Mouse (Mus musculus) stomach, postnatal 0 days (tissue): ENCODE results near the gene Kbtbd4.

Experiments used
- CTCF ChIP-seq: IDR thresholded peaks from 2 replicates; pipeline ENCODE4 v1.5.1; 2016; ENCODE audit warnings: antibody characterized with exemption, low read depth, mild to moderate bottlenecking, moderate library complexity
- EP300 ChIP-seq: optimal IDR thresholded peaks from 2 replicates; pipeline ENCODE3; 2016; ENCODE audit warnings: antibody characterized with exemption

GRCm38 (mm10) chr2:90864184-90864583, 40.4 kb upstream of the Kbtbd4 start:
- TF ChIP-seq CTCF (no peak), EP300 (no peak)
